Mouse (Mus musculus) kidney, postnatal 36 days (tissue): ENCODE measurements around the gene Slc22a4.
A peak's percentile ranks its signal among the peaks of the same experiment; 100 is the strongest.

Source experiments
- DNase-seq, 2 experiments: peaks; one replicate each; pipeline ENCODE4 v3.0.0; 2021 to 2022; ENCODE audit warnings: mixed read lengths in 2 of 2

Gene Slc22a4

DNA sequence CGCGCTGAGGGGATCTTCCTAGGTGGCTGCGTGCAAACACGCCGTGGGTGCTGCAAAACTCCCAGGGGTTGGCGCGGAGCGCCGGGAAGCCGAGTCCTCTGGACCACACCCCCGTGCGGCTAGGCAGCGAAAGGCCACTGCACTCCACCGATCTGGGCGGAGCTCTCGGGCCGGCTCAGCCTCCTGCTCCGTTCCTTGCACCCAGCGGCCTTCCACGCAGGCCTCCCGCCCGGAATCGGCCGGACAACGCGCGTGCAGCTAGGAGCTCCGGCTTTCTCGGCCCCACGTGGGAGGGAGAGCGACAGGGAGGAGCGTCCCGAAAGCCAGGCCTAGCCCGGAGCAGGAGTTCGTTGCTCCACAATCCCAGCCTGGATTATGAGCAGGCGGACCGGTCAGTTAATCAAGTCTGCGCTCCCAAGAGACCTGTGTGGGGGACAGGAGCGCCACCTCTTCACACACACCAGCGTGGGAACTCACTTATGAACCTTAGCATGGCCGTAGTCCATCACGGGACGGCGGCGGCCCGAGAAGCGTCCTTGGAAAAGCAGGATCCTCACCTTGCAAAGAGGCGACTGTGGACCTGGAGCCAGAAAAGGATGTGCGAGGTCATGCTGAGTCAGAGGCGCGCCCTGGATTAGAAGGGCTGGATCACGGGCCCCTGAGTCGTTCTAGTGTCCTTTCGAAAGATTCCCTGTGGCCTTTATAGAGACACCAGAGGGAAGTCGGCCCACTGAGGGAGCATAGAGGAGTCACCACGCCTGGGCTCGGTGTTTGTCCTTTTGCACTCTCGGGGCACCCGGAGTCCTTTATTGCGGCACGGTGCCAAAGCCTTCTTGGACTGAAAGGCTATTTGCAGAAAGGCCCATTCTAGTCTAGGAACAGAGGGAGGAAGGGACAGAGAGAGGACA, at the start of gene Slc22a4:
Gene Slc22a4, minus strand, starts transcription at position 47 of the 908 bp plus-strand sequence.
- peak; percentile 94 to 95 for DNase-seq

DNA sequence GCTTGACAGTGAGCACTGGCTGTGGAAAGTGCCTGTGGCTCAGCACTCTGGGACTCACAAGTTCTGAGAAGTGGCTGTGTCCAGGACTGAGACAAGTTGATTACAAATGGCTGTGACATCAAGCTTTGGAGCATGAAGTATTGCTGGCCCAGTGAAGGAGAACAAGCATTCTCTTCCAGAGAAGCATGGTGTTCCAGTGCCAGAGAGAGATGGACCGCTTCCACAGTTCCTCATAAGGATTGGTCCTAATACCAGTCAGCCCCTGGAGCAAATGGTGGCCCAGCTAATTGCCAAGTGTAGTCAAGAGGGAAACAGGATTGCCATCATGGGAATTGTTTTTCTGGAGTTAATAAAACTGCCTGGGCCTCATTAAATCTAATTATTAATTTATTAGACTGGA, 48.2 kb upstream of the Slc22a4 start:
- DNase-seq = no peak

DNA sequence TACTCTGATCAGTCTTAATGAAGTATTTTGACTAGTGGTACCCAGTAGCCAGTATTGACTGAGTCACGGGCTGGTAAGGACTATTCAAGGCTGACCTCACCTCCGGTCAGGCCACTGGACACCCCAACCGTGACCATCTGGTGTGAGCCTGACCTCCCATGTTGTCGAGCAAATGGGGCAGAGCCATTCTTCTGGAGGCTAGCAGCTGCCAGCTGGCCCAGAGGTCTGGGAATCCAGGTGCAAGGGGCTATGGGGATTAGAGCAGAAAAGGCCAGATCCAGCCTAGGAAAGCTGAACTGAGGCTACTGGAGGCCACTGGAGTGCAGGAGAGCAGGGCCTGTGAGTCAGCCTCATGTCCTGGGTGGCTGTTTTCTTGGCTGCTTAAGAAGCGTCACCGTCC, 47.5 kb upstream of the Slc22a4 start:
- DNase-seq = no peak

DNA sequence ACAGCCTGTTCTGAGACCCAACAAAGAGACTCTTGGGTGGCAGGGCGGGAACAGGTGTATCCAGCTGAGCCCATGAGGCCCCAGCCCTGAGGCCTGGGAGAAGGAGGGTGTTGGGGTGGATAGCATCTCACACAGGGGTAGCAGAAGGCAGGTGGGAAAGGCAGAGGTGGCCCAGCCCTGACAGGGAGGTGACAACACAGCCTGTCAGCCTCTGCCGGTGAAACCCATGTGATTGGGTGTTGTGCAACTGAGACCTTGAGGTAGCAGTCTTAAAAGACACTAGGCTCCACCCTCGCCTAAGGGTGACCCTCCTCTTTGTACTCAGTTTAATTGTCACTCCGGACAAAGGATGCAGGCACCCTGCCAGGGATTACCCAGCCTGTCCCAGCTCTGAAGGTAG, 45.4 kb upstream of the Slc22a4 start:
- no peak for DNase-seq

DNA sequence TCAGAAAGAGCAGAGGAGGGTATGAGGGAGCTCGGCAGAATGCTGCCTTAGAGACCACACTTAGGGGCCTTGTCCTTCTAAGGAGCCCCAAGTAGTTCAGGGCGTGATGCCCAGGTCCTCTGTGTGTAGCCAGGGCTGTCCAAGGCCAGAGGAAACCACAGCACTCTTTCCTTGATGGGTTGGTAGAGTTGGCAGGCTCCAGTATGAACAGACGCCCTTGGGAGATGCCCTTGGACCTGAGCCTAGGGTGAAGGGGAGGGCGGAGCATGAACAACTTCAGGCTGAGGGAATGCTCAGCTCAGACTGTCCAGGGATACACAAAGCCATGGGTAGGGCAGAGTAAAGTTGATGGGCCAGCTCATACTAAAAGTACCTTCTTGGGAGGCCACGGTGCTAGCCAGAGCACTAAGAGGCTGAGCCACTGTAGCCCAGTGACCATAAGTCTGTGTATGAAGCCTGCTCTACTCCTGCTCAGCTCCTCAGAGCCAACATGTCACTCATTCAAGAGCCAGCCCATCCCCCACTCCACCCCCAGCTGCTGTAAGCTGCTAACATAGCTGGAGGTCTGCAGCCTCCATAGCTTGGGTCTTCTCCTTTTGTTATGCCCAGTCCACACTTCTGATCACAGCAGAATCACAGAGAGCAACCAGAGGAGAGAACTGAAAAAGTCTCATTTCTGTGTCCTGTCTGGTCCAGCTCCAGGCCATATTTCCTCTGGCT, 44.0 kb upstream of the Slc22a4 start:
- DNase-seq = no peak

DNA sequence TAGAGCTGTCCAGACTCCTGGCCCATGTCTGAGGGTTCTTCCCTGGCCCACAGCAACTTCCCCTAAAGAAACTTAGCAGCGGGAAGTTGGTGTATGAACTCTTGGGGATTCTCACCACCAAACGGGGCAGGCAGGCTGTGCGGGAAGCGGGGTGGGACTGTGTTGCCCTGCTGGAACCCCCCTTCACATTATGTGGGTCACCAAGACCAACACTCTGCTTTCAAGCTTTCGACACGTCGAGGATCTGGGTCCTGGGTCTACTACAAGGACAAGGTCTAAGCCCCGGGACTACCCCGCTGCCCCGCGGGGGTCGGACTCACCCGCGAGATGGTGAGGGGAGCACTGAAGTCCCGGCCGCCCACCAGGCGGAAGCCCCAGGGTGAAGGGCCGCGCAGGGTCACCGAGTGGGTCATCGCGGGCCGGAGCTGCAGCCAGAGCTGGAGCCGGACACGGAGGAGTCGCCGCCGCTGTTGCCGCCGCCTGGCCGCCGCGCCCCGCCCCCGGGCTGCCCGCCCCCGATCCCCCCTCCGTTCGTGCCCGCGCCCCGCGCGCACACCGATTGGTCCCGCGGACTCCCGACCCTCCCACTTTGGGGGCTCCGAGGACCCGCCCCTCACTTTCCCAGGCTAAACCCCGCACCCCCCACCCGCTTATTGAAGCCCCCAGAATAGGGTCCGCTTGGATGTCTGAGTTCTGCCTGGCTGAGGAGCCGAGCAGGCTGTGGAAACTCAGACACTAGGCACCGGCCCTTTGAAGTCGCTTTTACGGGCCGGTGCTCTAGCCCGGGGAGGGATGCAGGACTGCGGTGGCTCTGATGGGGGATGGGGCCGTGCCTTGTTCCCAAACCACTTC, 40.9 kb upstream of the Slc22a4 start, which contains the start of gene Pdlim4:
Gene Pdlim4, minus strand, starts transcription at position 495 of the 852 bp plus-strand sequence.
- peak in 1 of 2 experiments; percentile 60 for DNase-seq

DNA sequence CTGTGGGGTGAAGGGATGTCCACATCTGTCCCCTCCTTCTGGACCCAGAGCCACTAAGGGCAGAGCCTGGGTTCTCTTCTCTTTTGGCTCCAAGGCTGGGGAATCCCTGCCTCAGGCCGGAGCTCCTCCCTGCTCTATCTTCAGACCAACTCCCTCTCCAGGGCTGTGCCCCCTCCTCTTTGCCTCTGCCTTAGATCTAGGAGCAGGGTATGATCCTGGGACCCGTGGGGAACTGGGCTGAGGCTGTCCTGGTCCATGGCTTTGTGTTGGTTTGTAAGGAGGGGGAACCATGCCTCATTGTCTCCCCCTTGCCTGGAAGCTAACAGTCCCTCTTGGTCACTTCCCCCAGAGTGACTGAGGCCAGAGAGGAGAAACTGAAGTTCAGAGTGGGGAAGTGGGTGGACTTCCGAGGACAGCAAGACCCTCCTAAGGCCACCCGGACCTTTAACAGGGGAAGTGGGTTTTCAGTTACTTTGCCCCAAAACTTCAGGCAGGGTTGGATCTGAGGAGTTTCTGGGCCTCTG, 40.2 kb upstream of the Slc22a4 start:
- DNase-seq = no peak

DNA sequence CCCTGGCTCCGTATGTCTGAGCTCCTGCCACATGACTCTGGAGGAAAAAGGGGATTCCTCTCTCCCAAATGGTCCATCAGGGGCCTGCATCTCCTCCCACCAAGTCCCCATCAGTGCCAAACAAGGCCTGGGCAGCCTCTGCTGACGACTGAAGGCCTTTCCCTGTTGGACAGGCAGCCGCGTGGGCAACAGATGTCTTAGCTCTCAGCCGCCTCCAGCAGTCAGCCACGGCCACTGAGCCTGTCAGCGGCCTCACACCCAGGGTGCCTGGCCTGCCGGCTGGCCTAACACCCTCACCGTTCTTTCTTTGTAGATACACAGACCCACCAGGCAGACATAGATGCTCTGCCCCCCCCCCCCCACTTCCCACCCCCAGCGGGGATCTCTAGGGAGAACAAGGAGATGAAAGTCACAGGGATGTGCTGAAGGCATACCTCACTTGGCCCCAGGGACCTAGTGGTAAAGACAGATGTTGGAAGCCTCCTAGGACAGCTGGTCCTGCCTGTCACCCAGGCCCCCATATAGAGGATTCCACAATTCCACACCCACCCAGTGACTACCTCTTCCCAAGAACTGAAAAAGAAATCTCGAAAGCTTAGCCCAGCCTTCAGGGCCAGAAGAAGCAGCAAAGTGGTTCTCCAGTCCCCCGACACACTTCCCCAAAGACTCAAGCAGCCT, 39.6 kb upstream of the Slc22a4 start:
- no peak for DNase-seq

DNA sequence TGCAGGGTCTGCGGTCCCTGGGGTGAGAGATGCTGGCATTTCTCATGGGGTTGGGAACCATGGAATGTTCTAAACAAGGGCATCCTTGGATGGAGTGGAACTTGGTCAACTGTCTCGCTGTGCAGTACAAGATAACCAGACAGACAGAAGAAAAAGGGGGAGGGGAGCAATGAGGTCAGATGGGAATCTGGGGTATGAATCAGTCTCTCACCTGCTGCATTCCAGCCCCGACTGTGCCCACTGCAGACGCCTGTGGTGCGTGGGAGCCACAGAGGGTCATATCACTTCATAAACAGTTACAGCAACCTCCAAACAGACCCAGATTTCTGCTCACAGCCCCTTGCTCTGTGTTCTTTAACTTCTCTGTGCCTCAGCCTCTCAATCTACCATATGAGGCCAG, 38.5 kb upstream of the Slc22a4 start:
- DNase-seq = no peak

DNA sequence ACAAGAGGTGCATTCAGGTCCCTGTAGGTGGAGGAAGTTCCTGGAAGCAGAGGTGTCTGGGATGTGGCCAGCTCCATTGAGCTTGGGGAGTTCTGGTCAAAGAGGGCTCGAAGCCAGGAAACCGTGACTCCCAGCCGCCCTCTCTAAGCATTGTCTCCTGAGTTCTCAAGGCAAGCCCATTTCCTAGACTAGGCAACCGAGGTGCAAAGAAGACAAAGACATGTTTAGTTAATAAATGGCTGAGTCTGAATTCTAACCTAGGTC, 38.0 kb upstream of the Slc22a4 start:
- DNase-seq = no peak

DNA sequence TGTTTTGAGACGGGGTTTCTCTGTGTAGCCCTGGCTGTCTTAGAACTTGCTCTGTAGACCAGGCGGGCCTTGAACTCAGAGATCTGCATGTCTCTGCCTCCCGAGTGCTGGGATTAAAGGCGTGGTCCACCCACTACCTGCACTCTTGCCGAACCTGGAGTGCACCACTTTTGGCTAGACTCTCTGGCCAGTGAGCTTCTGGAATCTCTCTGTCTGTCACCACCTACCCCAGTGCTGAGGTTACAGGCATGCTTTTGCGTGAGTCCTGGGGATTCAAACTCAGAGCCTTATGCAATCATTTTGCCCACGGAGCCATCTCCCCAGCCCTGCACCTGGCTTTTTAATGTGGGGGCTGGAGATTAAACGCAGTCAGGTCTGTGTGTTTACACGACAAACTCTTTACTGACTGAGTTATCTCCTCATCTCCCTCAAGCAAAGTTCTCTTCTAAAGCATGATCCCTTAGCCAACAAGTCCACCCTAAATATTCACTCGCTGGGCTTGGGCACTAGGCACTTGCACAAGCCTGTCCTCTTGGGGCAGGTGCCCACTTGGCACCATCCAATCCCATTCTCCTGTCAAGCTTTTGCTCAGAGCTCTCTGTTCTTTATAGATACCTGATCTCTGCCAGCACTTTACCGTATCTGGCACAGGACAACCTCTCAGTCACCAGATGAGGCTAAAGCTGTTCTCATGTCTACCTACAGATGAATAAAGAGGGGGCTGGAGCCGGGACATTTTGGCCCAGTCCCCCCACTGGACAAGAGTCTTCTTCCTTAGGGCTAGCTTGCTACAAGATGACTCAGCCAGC, 37.4 kb upstream of the Slc22a4 start:
- no peak for DNase-seq

DNA sequence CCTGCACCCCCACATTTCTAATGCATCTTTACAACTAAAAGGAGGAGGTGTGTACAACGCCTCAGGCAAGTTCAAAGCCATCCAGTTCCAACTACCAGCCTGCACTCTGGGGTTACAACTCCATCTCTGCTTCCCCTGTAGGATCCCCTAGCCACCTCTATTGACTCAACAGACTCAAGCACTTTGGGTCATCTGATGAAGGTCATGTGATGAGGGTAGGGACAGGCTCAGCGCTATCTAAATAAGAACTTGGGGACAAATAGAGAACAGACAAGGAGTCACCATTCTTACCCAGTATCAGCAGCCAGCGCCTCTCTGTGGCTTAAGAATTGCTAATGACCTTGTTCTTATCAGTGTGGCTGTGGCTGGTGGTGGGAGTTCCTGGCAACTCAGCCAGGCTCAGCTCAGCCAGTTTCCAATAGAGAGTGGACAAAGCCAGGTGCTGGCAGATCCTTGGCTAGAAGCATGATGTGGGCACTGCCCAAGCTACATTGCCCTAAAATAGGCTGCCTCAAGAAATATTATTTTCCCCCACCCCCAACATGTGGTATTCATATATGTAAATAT, 36.6 kb upstream of the Slc22a4 start:
- no peak for DNase-seq

DNA sequence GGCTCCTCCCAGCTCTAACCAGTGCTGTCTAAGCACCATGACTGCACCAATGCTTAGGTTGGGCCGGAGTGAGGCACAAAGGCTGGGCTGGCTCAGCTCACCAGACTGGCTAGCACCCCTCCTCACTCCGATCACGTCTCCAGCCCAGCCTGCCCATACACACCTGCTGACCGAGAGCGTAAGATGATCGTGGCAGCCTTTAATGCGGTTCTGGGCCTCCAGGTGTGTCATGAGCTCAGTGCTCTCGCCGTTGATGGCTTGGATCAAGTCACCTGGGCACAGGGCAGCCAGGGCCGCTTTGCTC, 35.5 kb upstream of the Slc22a4 start:
- no peak for DNase-seq

DNA sequence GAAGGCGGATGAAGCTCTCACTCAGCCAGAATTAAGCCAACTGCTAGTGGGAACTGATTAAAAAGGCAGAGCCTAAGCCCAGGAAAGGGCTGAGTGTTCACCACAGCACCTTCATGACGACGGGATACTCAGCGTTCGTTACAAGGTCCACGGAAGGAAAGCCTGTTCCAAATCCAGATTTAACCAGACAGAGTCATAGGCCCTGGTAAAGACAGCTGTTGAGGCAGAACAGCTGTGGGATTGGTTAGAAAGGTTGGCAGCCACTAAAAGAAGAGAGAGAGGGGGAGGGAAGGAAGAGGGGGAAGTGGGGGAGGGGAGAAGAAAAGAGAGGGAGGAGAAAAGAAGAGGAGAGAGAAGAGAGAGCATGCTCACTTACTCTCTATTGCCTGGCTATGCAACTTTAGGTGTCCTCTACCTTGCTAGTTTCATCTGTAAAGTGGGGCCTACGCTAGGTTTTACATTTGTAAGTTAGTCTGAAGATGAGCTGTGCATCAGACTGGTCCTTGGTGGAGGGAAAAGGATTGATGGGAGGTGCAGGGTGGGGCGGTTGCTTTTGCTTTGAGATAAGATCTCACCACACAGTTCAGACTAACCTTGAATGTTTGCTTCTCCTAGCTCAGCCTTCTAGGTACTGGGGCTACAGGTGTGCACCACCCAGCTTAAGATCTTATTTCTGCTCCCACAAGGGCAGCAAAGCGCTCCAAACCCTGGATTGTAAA, 35.0 kb upstream of the Slc22a4 start:
- DNase-seq = peak; percentile 27 to 47

DNA sequence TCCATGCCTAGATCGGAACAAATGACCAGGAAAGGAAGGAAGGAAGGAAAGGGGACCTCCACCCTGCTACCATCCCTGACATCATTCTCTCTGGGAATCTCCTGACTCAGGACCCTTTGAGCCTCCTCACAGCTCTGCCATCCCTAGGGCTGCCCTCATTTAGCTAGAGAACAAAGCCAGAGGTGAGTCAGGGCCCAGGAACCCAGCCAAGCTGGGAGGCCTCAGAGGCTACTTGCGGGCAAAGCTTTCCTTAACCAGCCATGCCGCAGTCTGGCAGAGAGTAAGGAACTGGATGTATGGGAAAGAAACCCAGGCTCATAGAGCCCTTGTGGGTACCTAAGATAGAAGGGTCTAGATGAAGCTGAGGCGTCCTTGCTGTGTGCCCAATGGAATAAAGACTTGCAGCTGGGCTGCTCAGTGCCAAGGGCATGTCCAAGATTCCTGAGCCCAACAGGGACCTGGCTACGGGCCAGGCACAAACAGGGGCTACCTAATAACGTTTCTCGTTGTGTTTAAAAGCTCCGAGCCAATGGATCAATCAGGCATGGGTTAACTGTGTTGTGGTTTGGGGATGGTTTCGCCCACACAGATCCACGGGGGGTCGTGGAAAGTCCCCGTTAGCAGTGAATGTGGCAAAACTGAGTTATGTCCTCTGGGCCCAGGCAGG, 34.3 kb upstream of the Slc22a4 start:
- peak; percentile 31 to 64 for DNase-seq

DNA sequence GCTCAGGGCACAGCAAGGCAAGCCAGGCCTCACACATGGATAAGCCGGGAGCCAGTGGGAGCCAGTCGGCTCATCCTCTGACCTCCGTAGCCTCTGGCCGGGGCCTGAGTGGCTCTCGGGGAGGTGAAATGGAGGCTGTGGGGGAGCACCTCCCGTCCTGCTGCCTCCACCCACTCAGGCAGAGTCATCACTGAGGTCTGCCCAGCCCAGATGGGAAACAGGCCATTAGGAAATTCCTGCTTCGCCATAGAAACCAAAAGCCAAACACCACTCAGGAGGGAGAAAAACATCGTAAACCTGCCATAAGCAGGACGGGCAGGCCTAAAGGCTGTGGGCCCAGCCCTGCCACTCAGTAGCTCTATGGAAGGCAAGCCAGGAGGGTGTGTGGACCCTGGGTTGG, 32.4 kb upstream of the Slc22a4 start:
- DNase-seq = peak; percentile 54 to 63

DNA sequence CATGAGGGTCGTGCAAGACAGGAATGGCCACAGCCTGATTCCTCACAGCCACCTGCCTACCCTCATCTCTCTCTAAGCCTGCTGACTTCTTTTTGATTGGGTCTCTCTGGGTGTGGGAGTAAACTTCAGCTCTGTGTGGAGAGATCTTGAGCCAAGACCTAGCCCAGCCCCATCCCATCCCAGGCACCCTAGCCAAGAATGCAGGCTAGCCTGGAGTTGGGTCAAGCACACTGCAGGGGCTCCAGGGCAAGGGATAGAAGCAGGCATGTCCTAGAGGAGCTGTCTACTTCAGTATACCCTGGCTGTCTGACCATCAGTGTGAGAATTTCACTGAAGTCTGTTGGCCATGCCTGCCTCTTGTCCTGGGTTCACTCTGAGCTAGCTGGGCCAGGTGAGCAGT, 31.6 kb upstream of the Slc22a4 start:
- no peak for DNase-seq

DNA sequence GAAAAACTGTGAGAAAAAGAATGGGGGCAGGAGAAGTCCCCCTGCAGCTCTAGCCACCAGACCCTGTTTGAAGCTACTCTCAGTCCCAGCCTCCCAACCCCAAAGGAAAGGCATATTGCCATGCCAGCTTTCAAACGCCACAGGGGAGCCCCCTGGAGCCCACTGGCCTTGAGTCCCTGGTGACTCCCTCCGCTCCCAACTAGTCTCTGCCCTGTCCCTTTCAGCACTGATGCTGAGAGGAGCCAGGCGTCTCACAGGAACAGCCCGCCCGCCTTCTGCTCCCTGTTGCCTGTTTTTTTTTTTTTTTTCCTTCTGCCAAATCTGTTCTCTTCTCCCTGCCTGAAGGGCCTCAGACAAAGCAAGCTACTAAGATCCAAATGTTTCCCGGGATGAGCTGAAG, 30.8 kb upstream of the Slc22a4 start:
- DNase-seq = no peak

DNA sequence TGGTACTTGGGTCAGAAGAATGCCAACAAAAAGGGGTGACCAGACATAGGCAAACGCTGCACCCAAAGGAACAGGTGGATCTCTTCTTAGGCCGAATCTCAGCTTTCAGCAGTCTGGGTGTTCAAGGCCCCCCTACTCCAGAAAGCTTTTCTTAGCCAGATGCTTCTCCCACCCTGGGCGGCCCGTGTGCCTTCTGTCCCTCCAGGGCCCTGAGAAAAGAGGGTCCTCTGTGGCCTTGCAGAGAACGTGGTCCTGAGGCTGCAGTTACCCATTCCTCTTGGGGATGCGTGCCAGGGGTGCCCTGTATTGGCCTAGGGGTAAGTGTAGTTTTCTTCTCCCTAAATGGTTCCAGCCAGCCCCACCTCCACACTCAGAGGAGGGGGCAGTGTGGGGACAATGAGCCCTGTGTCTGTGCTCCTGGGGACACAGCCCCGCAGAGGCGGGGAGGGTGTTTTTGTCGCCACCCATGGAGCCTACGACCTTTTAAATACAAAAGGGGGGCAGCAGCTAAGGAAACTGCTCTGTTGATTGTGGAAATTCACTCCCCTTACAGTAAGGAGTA, 30.2 kb upstream of the Slc22a4 start:
- DNase-seq = no peak

DNA sequence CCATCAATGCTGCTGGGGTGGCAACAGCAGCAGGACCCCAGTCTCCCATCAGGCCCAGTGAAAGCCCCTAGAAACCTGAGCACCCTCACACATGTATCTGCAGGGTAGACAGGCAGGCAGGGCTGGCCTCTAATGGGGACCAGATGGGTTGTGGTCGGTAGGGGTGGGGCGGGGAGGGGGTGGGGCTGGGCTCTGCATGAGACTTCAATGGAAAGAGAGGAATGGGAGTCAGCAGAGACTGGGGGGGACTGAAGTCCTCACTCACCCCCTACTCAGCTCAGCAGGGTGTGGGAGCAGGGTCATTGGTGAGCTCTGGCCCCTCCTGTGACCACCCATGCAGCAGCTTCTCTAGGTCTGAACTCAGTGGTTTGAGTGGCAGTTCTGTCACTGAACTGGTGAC, 29.5 kb upstream of the Slc22a4 start:
- DNase-seq = no peak
